Mouse (Mus musculus): ENCODE results near the gene Selenoh. TPM values are rescaled to one million over a fixed set of nuclear protein-coding genes. Genes with fewer than 3 reads are reported as not detected.

Selenoh gene
- total and polyA plus RNA-seq, 3 experiments = 277 to 473 (median 428) TPM

- no peaks in the 10 kb centered on the region for H3K27me3 ChIP-seq (replicated peaks)
- in situ Hi-C loops (cut with MboI; ENCODE audit: low pct_ligation_motif_present, low pct_unique_long_range_greater_than_20kb, low sequenced_read_pairs) (no loop called here), dilution Hi-C loops (cut with MboI; ENCODE audit: extremely low pct_ligation_motif_present, extremely low pct_unique_long_range_greater_than_20kb, low sequenced_read_pairs) (no loop called here)
- peaks cover 0 to 30% of the 10 kb centered on the region in 2 experiments; a peak in 3 of 4 replicates for H3K4me1 ChIP-seq (ENCODE audit: control insufficient read depth in 1 of 2, insufficient read depth in 2 of 2)
- H3K9me3 ChIP-seq (replicated peaks; ENCODE audit: low read length) = no peaks in the 10 kb centered on the region
- no peak overlapping the region for H3K27ac ChIP-seq (ENCODE audit: insufficient read depth, low read depth)
- H3K4me2 ChIP-seq (ENCODE audit: insufficient read depth, low read depth, poor library complexity, severe bottlenecking) = no peak overlapping the region
- no peak for TF ChIP-seq JUN (IDR thresholded peaks at IDR 0.05; ENCODE audit: insufficient read depth, low read depth, low read length)
- no peak for TF ChIP-seq TBP (conservative IDR thresholded peaks at IDR 0.05; ENCODE audit: low read depth, low read length)
- TF ChIP-seq SMC3 (IDR thresholded peaks at IDR 0.05; ENCODE audit: low read depth, low read length) = no peak
- no peak for TF ChIP-seq ZC3H11A (IDR thresholded peaks at IDR 0.05; ENCODE audit: low read depth, low read length)
- TF ChIP-seq ZKSCAN1 (IDR thresholded peaks at IDR 0.05; ENCODE audit: borderline replicate concordance, low read depth, low read length) = no peak
- TF ChIP-seq GABPA (IDR thresholded peaks at IDR 0.05; ENCODE audit: insufficient replicate concordance, low read depth, low read length) = no peak
- no peak for TF ChIP-seq ELF1 (IDR thresholded peaks at IDR 0.05; ENCODE audit: low read depth, low read length)
- no peak for TF ChIP-seq JUND (conservative IDR thresholded peaks at IDR 0.05; ENCODE audit: low read depth, low read length)
- TF ChIP-seq USF2 (conservative IDR thresholded peaks at IDR 0.05; ENCODE audit: low read depth, low read length) = no peak
- no peak for TF ChIP-seq E2F4 (IDR thresholded peaks at IDR 0.05; ENCODE audit: insufficient replicate concordance, low read depth, low read length)
- TF ChIP-seq MXI1 (IDR thresholded peaks at IDR 0.05; ENCODE audit: low read depth, low read length) = no peak
- no peak for TF ChIP-seq CHD2 (IDR thresholded peaks at IDR 0.05; ENCODE audit: low read length)
- no peak overlapping the region for H3K9ac ChIP-seq (ENCODE audit: insufficient read depth, low read depth)
- DNase-seq (ENCODE audit: extremely low read depth) = no peak
- H3K36me3 ChIP-seq (replicated peaks in 1 of 2; ENCODE audit: control insufficient read depth in 1 of 2, insufficient read depth in 1 of 2, low read length in 1 of 2) = peaks cover 33 to 81% of the 10 kb centered on the region in 2 experiments
- no peak overlapping the region for H3K4me3 ChIP-seq (replicated peaks in 1 of 3; ENCODE audit: low read depth in 2 of 3, low read length in 2 of 3, poor library complexity in 1 of 3)
- H3K79me2 ChIP-seq (replicated peaks; ENCODE audit: control insufficient read depth, extremely low read depth, insufficient read depth, poor library complexity, severe bottlenecking) = peaks cover 33% of the 10 kb centered on the region
These were observed 34.7 kb upstream of the Selenoh start for GRCm38 (mm10) chr2:84705295-84705694.

GRCm38 (mm10) chr2:84704329-84704728, 33.8 kb upstream of the Selenoh start:
- Histone ChIP-seq H3K36me3 (replicated peaks in 1 of 2; ENCODE audit: control insufficient read depth in 1 of 2, insufficient read depth in 1 of 2, low read length in 1 of 2) (peaks cover 27 to 79% of the 10 kb centered on the region in 2 experiments), H3K9ac (ENCODE audit: insufficient read depth, low read depth) (no peak overlapping the region), H3K9me3 (replicated peaks; ENCODE audit: low read length) (no peaks in the 10 kb centered on the region), H3K27me3 (replicated peaks) (no peaks in the 10 kb centered on the region), H3K4me1 (ENCODE audit: control insufficient read depth in 1 of 2, insufficient read depth in 2 of 2) (peaks cover 0 to 26% of the 10 kb centered on the region in 2 experiments; a peak in 3 of 4 replicates), H3K4me2 (ENCODE audit: insufficient read depth, low read depth, poor library complexity, severe bottlenecking) (no peak overlapping the region), H3K4me3 (replicated peaks in 1 of 3; ENCODE audit: low read depth in 2 of 3, low read length in 2 of 3, poor library complexity in 1 of 3) (no peak overlapping the region), H3K79me2 (replicated peaks; ENCODE audit: control insufficient read depth, extremely low read depth, insufficient read depth, poor library complexity, severe bottlenecking) (peaks cover 25% of the 10 kb centered on the region), H3K27ac (ENCODE audit: insufficient read depth, low read depth) (no peak overlapping the region)
- dilution Hi-C loops (cut with MboI; ENCODE audit: extremely low pct_ligation_motif_present, extremely low pct_unique_long_range_greater_than_20kb, low sequenced_read_pairs) = no loop called here
- TF ChIP-seq POLR2AphosphoS2 (IDR thresholded peaks at IDR 0.05; ENCODE audit: low read depth, low read length) = no peak
- TF ChIP-seq MAX (IDR thresholded peaks at IDR 0.05; ENCODE audit: low read length) = no peak
- no peak for TF ChIP-seq TBP (conservative IDR thresholded peaks at IDR 0.05; ENCODE audit: low read depth, low read length)
- no peak for DNase-seq (ENCODE audit: extremely low read depth)
- in situ Hi-C loops (cut with MboI; ENCODE audit: low pct_ligation_motif_present, low pct_unique_long_range_greater_than_20kb, low sequenced_read_pairs) = no loop called here

GRCm38 (mm10) chr2:84703497-84703896, 32.9 kb upstream of the Selenoh start:
- Histone ChIP-seq H3K4me3 (replicated peaks in 1 of 3; ENCODE audit: low read depth in 2 of 3, low read length in 2 of 3, poor library complexity in 1 of 3) (no peak overlapping the region), H3K9ac (ENCODE audit: insufficient read depth, low read depth) (no peak overlapping the region), H3K36me3 (replicated peaks in 1 of 2; ENCODE audit: control insufficient read depth in 1 of 2, insufficient read depth in 1 of 2, low read length in 1 of 2) (peaks cover 22 to 76% of the 10 kb centered on the region in 2 experiments), H3K27ac (ENCODE audit: insufficient read depth, low read depth) (no peak overlapping the region), H3K9me3 (replicated peaks; ENCODE audit: low read length) (no peaks in the 10 kb centered on the region), H3K27me3 (replicated peaks) (no peaks in the 10 kb centered on the region), H3K4me2 (ENCODE audit: insufficient read depth, low read depth, poor library complexity, severe bottlenecking) (no peak overlapping the region), H3K79me2 (replicated peaks; ENCODE audit: control insufficient read depth, extremely low read depth, insufficient read depth, poor library complexity, severe bottlenecking) (peaks cover 18% of the 10 kb centered on the region), H3K4me1 (ENCODE audit: control insufficient read depth in 1 of 2, insufficient read depth in 2 of 2) (peaks cover 0 to 17% of the 10 kb centered on the region in 2 experiments; a peak in 3 of 4 replicates)
- TF ChIP-seq USF2 (conservative IDR thresholded peaks at IDR 0.05; ENCODE audit: low read depth, low read length) = no peak
- TF ChIP-seq NELFE (IDR thresholded peaks at IDR 0.05; ENCODE audit: low read depth, low read length) = no peak
- no peak for TF ChIP-seq ZMIZ1 (IDR thresholded peaks at IDR 0.05; ENCODE audit: low read depth, low read length)
- no peak for TF ChIP-seq ZKSCAN1 (IDR thresholded peaks at IDR 0.05; ENCODE audit: borderline replicate concordance, low read depth, low read length)
- TF ChIP-seq ZNF384 (IDR thresholded peaks at IDR 0.05; ENCODE audit: low read depth, low read length) = no peak
- TF ChIP-seq IRF4 (IDR thresholded peaks at IDR 0.05; ENCODE audit: low read depth, low read length) = no peak
- no peak for DNase-seq (ENCODE audit: extremely low read depth)
- in situ Hi-C loops (cut with MboI; ENCODE audit: low pct_ligation_motif_present, low pct_unique_long_range_greater_than_20kb, low sequenced_read_pairs) = no loop called here
- dilution Hi-C loops (cut with MboI; ENCODE audit: extremely low pct_ligation_motif_present, extremely low pct_unique_long_range_greater_than_20kb, low sequenced_read_pairs) = no loop called here

All from CH12.LX (cell line).